Mouse (Mus musculus) neural tube, embryonic 12.5 days (tissue): Measurements from ENCODE around the gene Pmepa1. TPM values are rescaled to one million over a fixed set of nuclear protein-coding genes. Genes with fewer than 3 reads are reported as not detected.

Experiments
- ATAC-seq: fragments of 200-750 bp; cut with Nextera tagmentation; 2 replicates; pipeline ENCODE4 v1.8.0; 2017; ENCODE audit warnings: low read depth, mild to moderate bottlenecking, moderate TSS enrichment, moderate library complexity; ENCODE audit not compliant: low FRiP score
- H3K27ac ChIP-seq: fragments of 300-500 bp; sonication (generic); 2 replicates; pipeline ENCODE4 v1.5.1; 2016
- H3K27me3 ChIP-seq: fragments of 300-500 bp; sonication (generic); replicated peaks from 2 replicates; pipeline ENCODE4 v1.6.1; 2016; ENCODE audit warnings: mild to moderate bottlenecking
- H3K36me3 ChIP-seq: fragments of 300-500 bp; sonication (generic); 2 replicates; pipeline ENCODE4 v1.6.1; 2016; ENCODE audit warnings: mild to moderate bottlenecking
- H3K4me1 ChIP-seq: fragments of 300-500 bp; sonication (generic); 2 replicates; pipeline ENCODE4 v1.6.1; 2016
- H3K4me2 ChIP-seq: fragments of 300-500 bp; sonication (generic); replicated peaks from 2 replicates; pipeline ENCODE4 v1.6.1; 2016; ENCODE audit warnings: mild to moderate bottlenecking
- H3K4me3 ChIP-seq: fragments of 300-500 bp; sonication (generic); 2 replicates; pipeline ENCODE4 v1.5.1; 2016
- H3K9ac ChIP-seq: fragments of 300-500 bp; sonication (generic); 2 replicates; pipeline ENCODE4 v1.6.1; 2016; ENCODE audit warnings: mild to moderate bottlenecking
- H3K9me3 ChIP-seq: fragments of 300-500 bp; sonication (generic); 2 replicates; pipeline ENCODE4 v1.6.1; 2016; ENCODE audit warnings: mild to moderate bottlenecking
- WGBS: fragments of 180-500 bp; shearing (Covaris S2); methylation state at CpG from one replicate; pipeline ENCODE4 v1.1.7; 2016; 5-methylcytosine and 5-hydroxymethylcytosine counted together
- polyA plus RNA-seq: library from polyadenylated mRNA; unstranded; fragments of >200 nt; fragmentation: Nextera tagmentation; extraction: Ambion mirVana; gene quantifications from 2 replicates; pipeline ENCODE4 v1.2.1, GENCODE M21; 2016

Gene Pmepa1
- polyA plus RNA-seq, 1 experiment from 2014 or later = 6.6 TPM

- 91% methylated on average over 5 of the region's 5 CpGs for WGBS
- peaks cover 41% of the 10 kb centered on the region for H3K4me1 ChIP-seq
- no peaks in the 10 kb centered on the region for H3K36me3 ChIP-seq
- ATAC-seq = no peak
- no peaks in the 10 kb centered on the region; the same call in 1 of the 2 replicates for H3K9me3 ChIP-seq
- H3K27me3 ChIP-seq = peaks cover 6% of the 10 kb centered on the region; the same call in 1 of the 2 replicates
- no peak overlapping the region for H3K9ac ChIP-seq
- no peak overlapping the region for H3K4me3 ChIP-seq
- H3K4me2 ChIP-seq = no peak overlapping the region
- H3K27ac ChIP-seq = no peak overlapping the region
Measured at GRCm38 (mm10) chr2:173175703-173176102, 100.6 kb downstream of the Pmepa1 start.

DNA sequence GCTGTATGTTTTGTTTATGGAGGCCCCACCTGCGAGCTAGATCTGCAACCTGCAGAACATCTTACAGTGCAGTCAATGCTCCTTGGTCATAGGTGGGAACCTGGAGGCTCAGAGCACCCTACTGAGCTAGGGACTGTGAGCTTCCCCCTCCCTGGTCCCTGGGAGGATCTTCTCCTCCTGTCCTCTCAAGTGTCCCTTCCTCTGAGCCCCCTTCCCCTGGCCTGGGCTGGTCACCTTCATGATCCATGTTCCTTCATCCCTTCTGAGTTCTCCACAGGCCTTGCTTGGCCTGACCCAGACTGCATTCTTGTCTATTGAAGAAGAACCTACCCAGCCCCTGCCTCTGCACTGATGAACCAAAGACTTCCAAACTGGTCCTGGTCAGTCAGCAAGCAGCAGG, 101.8 kb downstream of the Pmepa1 start:
- H3K27me3 ChIP-seq = 0 out of 2 replicates have a peak, but pooled peaks cover 4% of the 10 kb centered on the region
- H3K4me3 ChIP-seq = no peak overlapping the region
- H3K27ac ChIP-seq = peak overlapping the region; percentile 83; the same call in 1 of the 2 replicates
- no peak for ATAC-seq
- H3K9ac ChIP-seq = no peak overlapping the region
- no peaks in the 10 kb centered on the region; the same call in 1 of the 2 replicates for H3K9me3 ChIP-seq
- WGBS = 50% methylated on average over 1 of the region's 1 CpGs
- peak overlapping the region; percentile 56 for H3K4me2 ChIP-seq
- H3K4me1 ChIP-seq = peaks cover 42% of the 10 kb centered on the region
- no peaks in the 10 kb centered on the region for H3K36me3 ChIP-seq

Other genes starting within 250 kb of the Pmepa1 start
- gene Ctcfl, start 157.0 kb downstream of the Pmepa1 start, polyA plus RNA-seq = 0.06 and 0.13 TPM in 2 replicates
- not detected in 2 replicates for gene Pck1, start 123.5 kb downstream of the Pmepa1 start, polyA plus RNA-seq
- gene Zbp1, start 57.6 kb downstream of the Pmepa1 start, polyA plus RNA-seq = 0.28 and 0.32 TPM in 2 replicates
- gene 1700021F07Rik, start 246.1 kb upstream of the Pmepa1 start, polyA plus RNA-seq = not detected in 2 replicates